Comparison of ENCODE assay signal across 8 mouse cellular contexts in the genomic region with DNA sequence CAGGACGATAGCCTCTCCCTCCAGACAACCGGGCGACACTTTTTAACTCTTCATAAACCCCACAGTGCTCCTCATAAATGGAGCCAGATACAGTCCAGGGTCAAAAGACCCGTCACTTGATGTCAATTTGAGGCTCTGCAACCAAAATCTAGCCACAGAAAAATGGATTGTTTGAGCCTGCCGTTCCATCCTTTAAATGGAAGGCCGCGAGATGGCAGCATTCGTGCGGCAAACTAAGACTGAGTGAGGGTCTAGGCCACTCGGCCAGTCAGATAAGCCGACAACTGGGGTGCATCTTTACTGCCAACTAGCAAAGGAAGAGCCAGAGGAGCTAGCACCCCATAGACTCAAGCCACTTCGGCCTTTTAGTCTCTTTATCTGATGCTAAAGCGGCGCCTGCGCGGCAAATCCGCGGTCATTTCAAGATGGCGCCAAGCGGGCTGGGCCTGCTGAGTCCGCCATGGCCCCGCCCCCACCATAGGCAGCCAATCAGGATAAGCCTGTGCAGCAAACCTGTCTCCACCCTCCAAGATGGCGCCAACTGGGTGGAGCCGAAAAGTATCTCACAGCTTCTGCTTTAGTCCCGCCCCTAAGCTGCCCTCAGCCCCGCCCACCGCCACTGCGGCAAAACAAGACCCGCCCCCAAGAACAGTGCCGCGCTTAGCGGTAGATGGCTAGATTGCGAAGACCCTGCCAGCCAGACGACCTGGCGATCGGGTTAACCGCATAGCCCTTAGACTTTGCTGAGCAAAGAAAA. TPM values are rescaled to one million over a fixed set of nuclear protein-coding genes. Genes with fewer than 3 reads are reported as not detected.
DNase-seq lines count a peak whose midpoint lies in the region; ATAC-seq and TF ChIP-seq lines count a peak whose summit lies in the region.

No protein-coding gene starts in this region.

- TF ChIP-seq EP300 in stomach, postnatal 0 days (optimal IDR thresholded peaks at IDR 0.05): no peak

- H3K9ac ChIP-seq in forebrain, embryonic 11.5 days (ENCODE audit: low read length): peak overlapping the region; percentile 71
- peak overlapping the region; percentile 74 for H3K9ac ChIP-seq in heart, embryonic 14.5 days (ENCODE audit: low read length)
- H3K9ac ChIP-seq in liver, embryonic 11.5 days (ENCODE audit: low read depth, low read length): peak overlapping the region; percentile 61
- peak overlapping the region; percentile 59 for H3K9ac ChIP-seq in stomach, postnatal 0 days (ENCODE audit: low read length)

- peak; percentile 69 for ATAC-seq in forebrain, embryonic 11.5 days (replicated peaks; ENCODE audit: low FRiP score)
- peak; percentile 63 for ATAC-seq in heart, embryonic 14.5 days (ENCODE audit: insufficient number of reproducible peaks, insufficient read depth, low FRiP score, low read depth)
- peak; percentile 50 for ATAC-seq in liver, embryonic 11.5 days (replicated peaks; ENCODE audit: low FRiP score)
- ATAC-seq in stomach, postnatal 0 days (ENCODE audit: low FRiP score, low TSS enrichment): peak; percentile 58

- peak overlapping the region; percentile 94 for H3K27ac ChIP-seq in forebrain, embryonic 11.5 days (ENCODE audit: low read depth, low read length)
- peak overlapping the region; percentile 91 to 99 for H3K27ac ChIP-seq in heart, embryonic 14.5 days (replicated peaks in 1 of 2; ENCODE audit: control insufficient read depth in 1 of 2, insufficient read depth in 1 of 2, low read depth in 2 of 2, low read length in 2 of 2)
- peak overlapping the region; percentile 86 for H3K27ac ChIP-seq in liver, embryonic 11.5 days (ENCODE audit: low read depth, low read length)
- peak overlapping the region; percentile 93 for H3K27ac ChIP-seq in stomach, postnatal 0 days (replicated peaks)

- H3K4me1 ChIP-seq in E14TG2a.4 (replicated peaks; ENCODE audit: low read depth, low read length): peaks cover 21% of the 10 kb centered on the region
- H3K4me1 ChIP-seq in forebrain, embryonic 11.5 days (replicated peaks; ENCODE audit: control insufficient read depth, insufficient read depth, low read length): no peaks in the 10 kb centered on the region
- no peaks in the 10 kb centered on the region for H3K4me1 ChIP-seq in heart, embryonic 14.5 days (ENCODE audit: control insufficient read depth in 2 of 2, insufficient read depth in 2 of 2, low read length in 2 of 2)
- H3K4me1 ChIP-seq in liver, embryonic 11.5 days (replicated peaks; ENCODE audit: control insufficient read depth, insufficient read depth, low read length): no peaks in the 10 kb centered on the region
- no peaks in the 10 kb centered on the region for H3K4me1 ChIP-seq in stomach, postnatal 0 days (replicated peaks; ENCODE audit: control insufficient read depth, insufficient read depth)

- no peak for TF ChIP-seq CTCF in E14TG2a.4 (conservative IDR thresholded peaks at IDR 0.05; ENCODE audit: low read length)
- peak; percentile 63 for TF ChIP-seq CTCF in stomach, postnatal 0 days (IDR thresholded peaks at IDR 0.05; ENCODE audit: low read depth)

- WGBS in forebrain, embryonic 11.5 days: 51% methylated on average over 37 of the region's 37 CpGs
- 50% methylated on average over 37 of the region's 37 CpGs for WGBS in heart, embryonic 14.5 days
- WGBS in liver, embryonic 11.5 days: 49% methylated on average over 37 of the region's 37 CpGs
- 51% methylated on average over 37 of the region's 37 CpGs for WGBS in stomach, postnatal 0 days

- no peaks in the 10 kb centered on the region for H3K27me3 ChIP-seq in E14TG2a.4 (ENCODE audit: insufficient read depth, low read length)
- no peaks in the 10 kb centered on the region for H3K27me3 ChIP-seq in forebrain, embryonic 11.5 days (ENCODE audit: control insufficient read depth, insufficient read depth, low read length)
- H3K27me3 ChIP-seq in heart, embryonic 14.5 days (ENCODE audit: control insufficient read depth, insufficient read depth, low read length): no peaks in the 10 kb centered on the region
- no peaks in the 10 kb centered on the region for H3K27me3 ChIP-seq in liver, embryonic 11.5 days (replicated peaks; ENCODE audit: control insufficient read depth, insufficient read depth, low read length)
- no peaks in the 10 kb centered on the region for H3K27me3 ChIP-seq in stomach, postnatal 0 days (ENCODE audit: control insufficient read depth, insufficient read depth, low read length)

- peaks cover 85% of the 10 kb centered on the region for H3K9me3 ChIP-seq in E14TG2a.4 (ENCODE audit: low read length)
- peaks cover 23% of the 10 kb centered on the region for H3K9me3 ChIP-seq in forebrain, embryonic 11.5 days (ENCODE audit: control insufficient read depth, low read length)
- H3K9me3 ChIP-seq in heart, embryonic 14.5 days (ENCODE audit: control insufficient read depth, low read length): peaks cover 28% of the 10 kb centered on the region
- peaks cover 34% of the 10 kb centered on the region for H3K9me3 ChIP-seq in liver, embryonic 11.5 days (ENCODE audit: control insufficient read depth, low read length)
- 0 out of 2 replicates have a peak, but pooled peaks cover 4% of the 10 kb centered on the region for H3K9me3 ChIP-seq in stomach, postnatal 0 days (ENCODE audit: control insufficient read depth, low read length)

- H3K4me3 ChIP-seq in E14TG2a.4 (replicated peaks; ENCODE audit: low read length): peak overlapping the region; percentile 88
- peak overlapping the region; percentile 42 for H3K4me3 ChIP-seq in forebrain, embryonic 11.5 days (ENCODE audit: low read depth, low read length)
- peak overlapping the region; percentile 63 to 91 for H3K4me3 ChIP-seq in heart, embryonic 14.5 days (ENCODE audit: control insufficient read depth in 1 of 2, insufficient read depth in 1 of 2, low read depth in 1 of 2, low read length in 2 of 2)
- peak overlapping the region; percentile 68 for H3K4me3 ChIP-seq in liver, embryonic 11.5 days (ENCODE audit: low read depth, low read length)
- H3K4me3 ChIP-seq in stomach, postnatal 0 days (ENCODE audit: low read depth, low read length): peak overlapping the region; percentile 59

- peaks cover 20% of the 10 kb centered on the region for H3K36me3 ChIP-seq in E14TG2a.4 (ENCODE audit: insufficient read depth, low read length)
- H3K36me3 ChIP-seq in forebrain, embryonic 11.5 days (ENCODE audit: control insufficient read depth, insufficient read depth, low read length): no peaks in the 10 kb centered on the region
- H3K36me3 ChIP-seq in heart, embryonic 14.5 days (ENCODE audit: control insufficient read depth, insufficient read depth, low read length): peaks cover 22% of the 10 kb centered on the region
- H3K36me3 ChIP-seq in liver, embryonic 11.5 days (ENCODE audit: control insufficient read depth, insufficient read depth, low read length): peaks cover 2% of the 10 kb centered on the region; the same call in 1 of the 2 replicates
- H3K36me3 ChIP-seq in stomach, postnatal 0 days (ENCODE audit: control insufficient read depth, insufficient read depth, low read length): no peaks in the 10 kb centered on the region

- DNase-seq in c-Kit-positive CD71-positive TER-119-negative erythroid progenitor cells, embryonic 14.5 days (ENCODE audit: low read depth): peak; percentile 74
- peak; percentile 95 for DNase-seq in forebrain, embryonic 11.5 days (ENCODE audit: low spot score)
- DNase-seq in kidney, postnatal 10 days: peak; percentile 98
- peak; percentile 82 for DNase-seq in liver, embryonic 11.5 days (ENCODE audit: low spot score)
- peak; percentile 6 for DNase-seq in naive thymus-derived CD4-positive, alpha-beta T cell, adult 2 months (ENCODE audit: low read depth)
- DNase-seq in stomach, postnatal 0 days (ENCODE audit: low spot score): peak; percentile 96

- H3K4me2 ChIP-seq in forebrain, embryonic 11.5 days (ENCODE audit: low read depth, low read length, severe bottlenecking): peak overlapping the region; percentile 63
- H3K4me2 ChIP-seq in heart, embryonic 14.5 days (ENCODE audit: low read length): peak overlapping the region; percentile 62
- H3K4me2 ChIP-seq in liver, embryonic 11.5 days: peak overlapping the region; percentile 66
- H3K4me2 ChIP-seq in stomach, postnatal 0 days (replicated peaks; ENCODE audit: low read depth): peak overlapping the region; percentile 54

RNA-seq across cellular contexts. Expression of gene Peg3, which starts 1.0 kb away (rescaled TPM):
- polyA plus RNA-seq in forebrain, embryonic 11.5 days (2014; fragmentation: Nextera tagmentation; extraction: Ambion mirVana): 100 and 104 TPM in 2 replicates
- 119 and 120 TPM in 2 replicates for polyA plus RNA-seq in heart, embryonic 14.5 days (2014; fragmentation: Nextera tagmentation; extraction: Ambion mirVana)
- polyA plus RNA-seq in liver, embryonic 11.5 days (2014; fragmentation: Nextera tagmentation; extraction: Ambion mirVana): 181 and 193 TPM in 2 replicates
- 26.0 and 26.8 TPM in 2 replicates for polyA plus RNA-seq in stomach, postnatal 0 days (2015; fragmentation: Nextera tagmentation; extraction: Ambion mirVana)

RNA-seq across cellular contexts. Expression of gene Usp29, which starts 1.1 kb away (rescaled TPM):
- 13.3 and 14.4 TPM in 2 replicates for polyA plus RNA-seq in forebrain, embryonic 11.5 days (2014; fragmentation: Nextera tagmentation; extraction: Ambion mirVana)
- 7.7 and 8.7 TPM in 2 replicates for polyA plus RNA-seq in heart, embryonic 14.5 days (2014; fragmentation: Nextera tagmentation; extraction: Ambion mirVana)
- 9.9 and 10.4 TPM in 2 replicates for polyA plus RNA-seq in liver, embryonic 11.5 days (2014; fragmentation: Nextera tagmentation; extraction: Ambion mirVana)
- 1.0 and 1.4 TPM in 2 replicates for polyA plus RNA-seq in stomach, postnatal 0 days (2015; fragmentation: Nextera tagmentation; extraction: Ambion mirVana)

RNA-seq across cellular contexts. Expression of gene Zim1, which starts 33.0 kb away (rescaled TPM):
- 1.2 TPM in 2 replicates for polyA plus RNA-seq in forebrain, embryonic 11.5 days (2014; fragmentation: Nextera tagmentation; extraction: Ambion mirVana)
- polyA plus RNA-seq in heart, embryonic 14.5 days (2014; fragmentation: Nextera tagmentation; extraction: Ambion mirVana): 13.9 and 19.0 TPM in 2 replicates
- polyA plus RNA-seq in liver, embryonic 11.5 days (2014; fragmentation: Nextera tagmentation; extraction: Ambion mirVana): 6.8 and 8.3 TPM in 2 replicates
- 1.6 and 1.9 TPM in 2 replicates for polyA plus RNA-seq in stomach, postnatal 0 days (2015; fragmentation: Nextera tagmentation; extraction: Ambion mirVana)

Comparison
In these comparisons a context has a peak if more than half of its experiments do, and no peak if none do; other contexts are left out.
1. Peak in every context shown above with its lines: DNase-seq, ATAC-seq, H3K4me3 ChIP-seq and H3K27ac ChIP-seq.
2. DNase-seq: peak in every context shown above with its lines; median percentile 98 in kidney, postnatal 10 days; 96 in stomach, postnatal 0 days; 95 in forebrain, embryonic 11.5 days; 82 in liver, embryonic 11.5 days; 74 in c-Kit-positive CD71-positive TER-119-negative erythroid progenitor cells, embryonic 14.5 days; 6 in naive thymus-derived CD4-positive, alpha-beta T cell, adult 2 months.